Mouse (Mus musculus) cerebellum, adult 18-20 months (tissue): ENCODE data around the gene Oit1.

Source experiments
- DNase-seq, 2 experiments: peaks; one replicate each; pipeline ENCODE4 v3.0.0; 2021

Gene Oit1

DNA sequence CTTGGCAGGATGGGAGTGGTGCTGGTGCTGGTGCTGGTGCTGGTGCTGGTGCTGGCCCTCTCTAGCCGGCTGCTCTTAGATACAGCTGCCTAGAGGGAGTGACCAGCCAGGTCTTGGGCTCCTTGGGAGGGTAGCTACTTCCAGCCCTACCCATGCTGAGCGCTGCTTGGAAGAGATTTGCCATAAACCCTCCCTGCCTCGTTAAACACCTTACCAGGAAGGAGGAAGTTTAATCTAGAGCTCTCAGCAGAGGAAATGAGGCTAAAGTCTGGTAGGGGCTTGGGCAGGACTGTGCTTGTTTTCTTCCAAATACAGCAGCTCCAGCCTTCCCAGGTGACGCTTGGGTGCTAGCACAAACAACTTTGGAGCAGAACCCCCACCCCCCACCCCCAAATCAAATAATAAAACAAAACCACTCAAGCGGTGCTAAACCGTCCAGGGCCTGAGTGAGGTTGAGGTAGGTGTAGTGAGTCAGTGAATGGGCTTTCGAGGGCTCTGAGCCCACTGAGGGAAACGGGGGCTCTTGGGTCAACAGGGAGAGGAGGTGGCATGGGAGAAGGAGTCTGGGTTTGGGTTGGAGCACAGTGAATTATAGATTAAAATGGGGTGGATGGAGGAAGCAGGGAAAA, at the start of gene Oit1:
Gene Oit1 (minus strand): TSS at position 70 of the 629 bp plus-strand sequence.
- DNase-seq: no peak

DNA sequence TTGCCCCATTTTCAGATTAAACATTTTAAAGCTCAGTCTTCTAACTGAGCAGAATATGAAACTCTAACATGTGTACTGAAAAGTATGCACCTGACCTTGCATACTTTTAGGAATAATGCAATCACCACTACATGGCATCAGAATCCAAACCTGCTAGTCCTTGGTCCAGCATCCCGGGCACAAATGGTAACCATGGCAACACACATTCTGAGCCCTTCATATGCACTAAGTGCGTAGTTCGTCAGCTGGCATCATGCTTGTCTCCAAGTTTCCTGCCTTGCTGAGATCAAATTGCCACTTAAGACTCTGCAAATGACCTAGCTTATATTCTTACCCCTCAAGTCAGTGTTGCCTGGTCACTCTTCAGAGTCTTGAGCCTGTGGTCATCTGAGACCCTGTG, 44.3 kb upstream of the Oit1 start:
- no peak for DNase-seq

DNA sequence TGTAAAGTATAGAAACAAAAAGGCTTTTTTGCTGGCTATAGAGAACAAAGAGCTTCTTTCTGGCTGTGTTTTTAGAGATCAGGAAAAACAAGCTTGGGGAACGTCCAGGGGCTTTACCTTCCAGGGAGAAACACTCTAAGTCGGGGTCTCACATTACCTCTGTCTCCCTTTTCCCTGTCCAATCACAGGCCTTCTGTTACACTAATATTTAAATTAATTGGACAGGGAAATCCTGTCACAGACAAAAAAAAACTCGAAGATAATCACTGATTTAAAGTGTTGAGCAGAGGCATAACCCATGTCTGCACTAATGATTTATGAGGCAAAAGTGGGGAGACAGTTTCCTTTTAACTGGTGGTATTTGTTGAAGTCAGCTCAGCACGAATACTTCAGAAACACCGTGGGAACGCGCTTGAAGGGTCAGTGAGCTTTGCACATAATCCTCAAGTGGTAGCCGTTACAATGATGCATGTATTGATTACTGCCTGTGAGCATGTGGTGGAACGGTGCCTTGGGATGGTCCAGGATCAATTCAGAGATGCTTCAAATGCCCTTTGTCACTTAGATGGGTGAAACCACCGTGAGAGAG, 42.7 kb upstream of the Oit1 start:
- DNase-seq: no peak

DNA sequence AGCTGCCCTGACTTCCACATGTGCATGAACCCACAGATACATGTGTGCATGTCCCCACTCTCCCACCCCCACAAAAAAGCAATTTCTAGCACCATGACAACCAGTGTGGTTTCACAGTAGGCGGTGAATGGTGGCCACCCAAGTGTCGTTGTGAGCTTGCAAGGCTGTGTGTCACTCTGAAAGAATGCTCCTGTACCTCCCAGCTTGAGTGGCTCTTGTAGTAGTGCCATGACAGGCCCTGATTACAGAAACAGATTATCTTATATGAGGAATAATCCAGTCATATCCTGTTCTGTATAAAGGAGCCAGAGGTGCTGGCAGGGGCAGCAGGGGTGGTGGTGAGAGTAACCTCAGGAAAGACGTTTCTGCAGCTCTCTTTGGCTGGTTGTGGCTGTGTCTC, 40.1 kb upstream of the Oit1 start:
- no peak for DNase-seq

DNA sequence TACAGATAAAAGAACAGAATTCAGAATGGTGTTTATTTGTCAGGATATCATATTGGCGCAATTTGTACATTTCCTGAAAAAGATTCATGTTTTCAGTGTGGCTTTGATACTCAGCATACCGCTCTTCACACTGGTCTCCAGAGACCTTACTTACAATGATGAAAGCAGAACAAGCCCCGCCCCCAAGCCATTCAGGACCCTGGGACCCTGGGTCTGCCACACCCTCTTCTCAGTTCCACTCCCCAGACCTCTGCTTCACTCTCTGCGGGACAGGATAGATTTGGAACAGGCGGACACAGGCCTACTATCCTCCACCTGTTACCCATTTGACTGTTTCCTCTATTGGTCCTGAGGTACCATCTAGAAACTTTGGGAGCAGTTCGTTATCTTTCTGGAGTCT, 27.4 kb upstream of the Oit1 start:
- DNase-seq: no peak

DNA sequence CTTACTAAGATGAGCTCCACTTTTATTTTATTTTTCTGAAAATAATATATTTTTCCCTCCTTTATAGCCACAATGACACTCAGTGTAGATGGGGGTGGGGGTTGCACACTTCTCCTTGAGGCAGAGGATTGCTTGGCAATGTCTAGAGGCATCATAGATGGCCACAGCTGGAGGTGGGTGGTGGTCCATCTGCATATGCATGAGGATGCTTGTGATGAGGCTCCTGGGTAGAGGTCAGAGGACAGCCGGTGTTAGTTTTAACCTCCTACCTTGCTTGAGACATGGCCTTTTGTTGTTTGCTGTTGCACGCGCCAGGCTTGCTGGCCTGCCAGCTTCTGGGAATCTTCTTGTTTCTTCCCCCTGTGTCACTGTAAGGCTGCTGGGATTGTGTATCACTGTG, 24.8 kb upstream of the Oit1 start:
- DNase-seq: no peak

DNA sequence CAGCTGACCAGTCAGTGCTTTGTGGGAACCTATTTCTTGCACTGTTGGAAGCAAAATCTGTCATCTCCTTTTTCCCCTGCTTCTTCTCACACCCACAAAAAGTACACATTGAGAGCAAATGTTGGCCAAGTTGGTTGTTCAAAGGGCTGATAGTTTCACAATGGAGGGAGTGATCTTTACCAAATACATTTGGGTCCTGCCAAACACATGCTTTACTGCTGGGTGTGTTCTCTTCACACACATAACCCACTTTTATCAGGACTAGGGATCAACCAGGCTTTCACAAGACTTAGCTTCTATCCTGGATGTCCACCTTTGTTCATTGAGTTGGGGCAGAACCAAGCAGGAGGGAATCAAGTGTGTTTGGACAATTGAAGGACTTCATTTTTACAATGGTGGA, 20.0 kb upstream of the Oit1 start:
- DNase-seq: no peak

DNA sequence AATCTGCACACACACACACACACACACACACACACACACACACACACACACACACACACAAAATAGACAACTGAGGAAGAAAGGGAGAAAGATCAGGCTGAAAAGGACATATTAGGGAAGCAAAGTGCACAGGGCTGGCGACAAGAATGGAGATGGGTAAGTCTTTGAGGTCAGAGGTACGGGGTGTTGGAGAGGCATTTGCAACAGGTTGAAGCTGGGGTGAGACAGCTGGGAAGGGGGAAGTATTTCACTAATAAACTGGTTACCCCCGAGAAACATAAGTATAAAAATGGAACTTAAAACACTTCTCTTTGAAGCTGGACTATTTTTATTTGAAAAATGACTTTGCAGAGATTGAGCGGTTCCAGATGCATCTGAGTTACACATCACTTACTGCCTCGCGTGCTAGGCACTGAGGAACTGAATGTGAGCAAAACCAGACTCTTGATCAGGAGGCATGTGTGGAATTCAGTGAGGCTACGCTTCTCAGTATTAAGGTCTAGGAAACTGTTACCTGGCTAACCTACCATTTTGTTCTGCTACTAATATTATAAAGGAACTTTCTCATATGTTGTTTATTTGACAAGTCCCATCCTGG, 17.2 kb upstream of the Oit1 start:
- DNase-seq: no peak

DNA sequence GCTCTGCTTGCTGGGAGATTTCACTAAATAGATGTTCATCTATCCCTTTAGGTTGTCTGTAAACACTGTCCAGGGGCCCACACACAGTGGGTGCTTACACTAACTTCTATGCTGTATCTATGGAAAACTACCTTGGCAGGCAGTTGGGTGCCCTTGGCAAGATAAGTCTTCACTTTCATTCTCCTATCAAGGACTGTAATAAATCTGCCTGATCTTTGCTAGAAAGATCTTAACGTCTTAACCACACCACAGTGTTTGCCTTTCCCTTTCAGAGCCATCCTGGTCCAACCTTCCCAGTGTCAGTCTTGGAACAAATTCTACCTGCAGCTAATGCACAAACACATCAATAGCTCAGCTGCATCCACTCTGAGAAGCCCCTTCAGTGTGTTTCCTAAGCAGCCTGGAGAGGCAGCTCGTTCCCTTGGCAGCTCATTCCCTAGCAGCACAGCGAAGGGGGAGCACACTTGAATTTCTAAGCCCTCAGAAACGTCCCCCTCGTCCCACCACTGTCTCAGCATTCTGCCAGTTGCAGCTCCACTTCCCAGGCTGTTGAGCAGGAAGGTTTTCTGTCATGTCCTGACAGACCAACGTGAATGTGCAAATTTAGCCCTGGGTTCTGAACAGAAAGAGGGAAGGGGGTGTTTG, 13.7 kb upstream of the Oit1 start:
- no peak for DNase-seq

DNA sequence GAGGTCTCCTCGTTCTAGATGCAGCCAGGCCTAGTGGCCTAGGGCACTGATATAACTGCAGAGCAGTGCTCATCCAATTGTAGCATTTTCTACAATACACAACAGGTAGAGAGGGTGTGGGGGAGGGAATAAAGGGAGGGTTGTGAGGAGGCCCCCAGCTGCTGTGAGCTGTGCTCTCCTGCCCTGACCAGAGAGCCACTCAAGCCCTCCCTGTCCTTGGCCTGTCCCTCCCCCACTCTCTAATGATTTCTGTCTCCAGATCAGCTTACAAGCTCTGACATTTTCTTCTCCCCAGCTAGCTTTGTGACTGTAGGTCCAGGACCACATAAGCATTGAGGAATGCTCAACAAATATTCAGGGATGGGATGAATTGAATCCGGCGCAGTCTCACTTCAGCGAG, 9.2 kb downstream of the Oit1 start:
- no peak for DNase-seq

DNA sequence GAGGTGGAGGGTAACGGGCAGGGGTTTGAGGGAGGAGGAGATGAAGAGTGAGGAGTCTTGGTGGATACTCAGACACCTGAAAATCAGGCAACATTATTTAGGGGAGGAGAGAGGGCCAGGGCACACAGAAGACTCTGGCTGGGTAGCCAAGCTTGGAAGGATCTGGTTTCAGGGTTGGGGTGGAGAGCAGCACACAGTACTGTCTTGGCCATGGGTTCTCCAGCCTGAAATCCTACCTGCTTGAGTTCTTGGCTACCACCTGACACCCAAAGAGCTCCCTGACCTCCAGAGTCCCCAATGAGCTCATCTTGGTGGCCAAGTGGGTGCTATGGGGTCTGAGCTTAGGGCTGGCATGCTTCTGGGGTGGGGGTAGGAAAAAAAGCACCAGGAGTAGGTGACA, 9.7 kb downstream of the Oit1 start:
- DNase-seq: no peak

DNA sequence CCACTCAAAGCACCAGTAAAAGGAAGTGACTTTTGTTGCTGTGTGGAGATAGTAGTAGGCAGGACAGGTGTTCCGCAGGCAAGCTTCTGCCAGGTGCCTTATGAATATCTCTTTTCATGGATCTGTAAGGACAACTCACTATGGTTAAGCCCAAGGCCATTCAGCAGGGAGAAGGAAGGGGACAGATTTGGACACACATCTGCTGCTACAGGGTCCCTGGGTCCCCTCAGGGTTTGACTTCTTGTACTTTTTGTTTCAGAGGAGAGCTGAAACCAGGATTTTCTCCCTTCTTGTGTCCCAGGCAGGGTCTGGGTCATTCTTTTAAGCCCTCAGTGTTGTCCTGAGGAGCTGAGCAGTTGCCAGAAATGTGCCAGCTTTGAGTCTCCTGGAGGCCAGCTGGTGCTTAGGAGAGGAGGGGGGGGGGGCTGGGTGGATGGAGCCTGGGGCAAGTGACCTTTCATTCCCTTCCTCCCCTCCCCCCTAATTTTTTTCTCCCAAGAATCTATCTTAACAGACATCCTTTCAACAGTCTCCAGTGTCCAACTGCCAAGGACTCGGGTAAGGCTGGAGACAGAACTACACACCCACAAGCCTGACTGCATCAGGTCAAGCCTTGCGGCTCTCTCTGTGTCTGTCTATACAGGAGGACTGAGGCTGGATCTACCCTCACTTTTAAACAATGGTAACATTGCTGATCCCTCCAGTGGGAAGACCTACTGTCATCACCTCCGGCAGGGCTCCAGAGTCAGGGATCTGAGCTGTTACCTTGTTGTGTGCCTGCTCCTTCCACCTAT, 10.6 kb downstream of the Oit1 start:
- no peak for DNase-seq

DNA sequence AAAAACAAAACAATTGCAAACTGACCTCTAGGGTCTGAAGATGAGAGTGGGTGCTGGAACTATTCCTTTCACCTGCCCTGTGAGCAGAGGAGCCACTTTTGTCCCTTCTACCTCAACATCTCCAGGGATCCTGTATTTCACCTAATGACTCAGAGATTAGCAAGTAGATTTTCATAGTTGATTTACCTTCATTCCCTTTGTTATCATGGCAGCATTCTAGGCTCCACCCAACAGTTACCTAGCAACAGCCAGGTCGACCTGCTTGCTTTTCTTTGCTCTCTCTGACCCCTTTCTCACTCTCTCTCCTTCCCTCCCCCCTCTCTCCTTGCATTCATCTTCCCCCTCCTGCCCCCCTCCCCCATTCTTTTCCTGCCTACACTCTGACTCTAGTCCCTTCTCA, 11.4 kb downstream of the Oit1 start:
- DNase-seq: no peak

DNA sequence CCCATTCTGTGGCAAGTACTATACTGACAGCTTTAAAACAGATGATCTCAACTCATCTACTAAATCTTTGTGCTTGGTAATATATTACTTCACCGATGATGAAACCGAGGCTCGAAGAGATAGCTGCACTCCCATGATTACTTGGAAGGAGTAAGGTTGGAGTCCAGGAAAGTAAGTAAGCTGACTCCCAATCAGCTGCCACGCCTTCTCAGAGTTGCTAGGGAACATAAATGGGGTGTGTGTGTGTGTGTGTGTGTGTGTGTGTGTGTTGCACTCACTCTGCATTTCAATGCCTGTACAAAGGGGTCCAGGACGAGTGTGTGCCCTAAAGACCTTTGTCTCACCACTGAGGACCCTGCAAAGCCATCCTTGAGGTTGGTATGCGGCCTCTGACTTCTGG, 12.7 kb downstream of the Oit1 start:
- no peak for DNase-seq

DNA sequence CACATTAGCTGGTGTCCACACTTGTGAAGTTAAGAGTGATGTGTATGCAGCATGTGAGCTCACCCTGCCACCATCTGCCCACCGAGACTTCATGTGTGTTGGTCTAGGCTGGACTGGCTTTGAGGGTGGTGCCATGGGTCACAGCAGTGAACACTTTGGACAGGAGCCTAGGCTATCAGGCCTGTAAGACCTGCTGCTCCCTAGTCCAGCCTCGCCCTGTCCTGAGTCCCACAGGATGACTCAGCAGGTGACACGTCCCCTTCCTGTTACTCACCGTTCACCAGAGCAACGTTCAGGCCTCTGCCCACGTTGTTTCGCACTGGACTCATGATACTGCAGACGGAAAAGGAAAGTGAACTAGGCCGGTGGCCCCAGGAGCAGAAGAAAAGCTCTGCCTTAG, 21.7 kb downstream of the Oit1 start:
- no peak for DNase-seq

DNA sequence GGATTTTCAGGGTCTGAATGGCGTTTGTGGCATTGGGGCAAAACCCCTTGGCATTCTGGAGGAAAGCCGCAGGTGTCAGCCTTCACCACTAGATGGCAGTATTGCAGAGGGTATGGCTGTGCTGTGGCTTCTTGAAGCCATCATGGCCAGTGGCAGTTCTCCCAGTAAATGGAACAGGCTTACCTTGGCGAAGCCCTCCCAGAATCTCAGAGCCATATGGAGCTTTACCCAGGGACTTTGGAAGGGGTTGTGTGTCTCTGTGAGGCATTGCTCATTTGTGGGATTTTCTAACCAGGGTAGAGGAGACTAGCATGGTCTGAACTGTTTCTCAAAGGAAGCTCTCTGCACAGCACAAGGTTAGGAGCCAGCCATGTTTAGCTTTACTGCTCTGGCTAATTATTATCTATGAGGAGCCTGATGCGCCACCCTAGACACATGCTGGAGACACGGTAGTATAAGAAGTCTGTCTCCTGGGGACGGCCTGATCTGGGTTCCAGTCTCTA, 22.5 kb downstream of the Oit1 start:
- peak; percentile 74 for DNase-seq

DNA sequence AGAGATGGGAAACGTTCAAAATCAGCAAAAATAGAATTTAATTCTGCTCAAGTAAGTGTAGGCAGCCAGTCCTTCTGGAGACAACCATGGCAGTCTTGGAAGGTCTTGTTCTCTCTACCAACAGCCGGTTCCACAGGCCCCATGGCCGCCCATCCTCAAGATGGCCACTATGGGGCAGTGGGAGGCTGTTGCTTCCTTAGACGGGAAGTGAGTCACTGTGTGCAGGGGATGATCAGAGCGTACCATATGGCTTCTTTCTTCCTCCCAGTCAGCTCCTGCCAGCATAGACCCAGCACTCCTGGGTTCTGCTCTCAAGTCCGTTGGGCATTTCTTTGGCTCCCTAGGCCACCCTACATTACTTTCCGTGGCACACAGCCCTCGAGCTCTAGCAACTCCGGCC, 29.6 kb downstream of the Oit1 start:
- no peak for DNase-seq

DNA sequence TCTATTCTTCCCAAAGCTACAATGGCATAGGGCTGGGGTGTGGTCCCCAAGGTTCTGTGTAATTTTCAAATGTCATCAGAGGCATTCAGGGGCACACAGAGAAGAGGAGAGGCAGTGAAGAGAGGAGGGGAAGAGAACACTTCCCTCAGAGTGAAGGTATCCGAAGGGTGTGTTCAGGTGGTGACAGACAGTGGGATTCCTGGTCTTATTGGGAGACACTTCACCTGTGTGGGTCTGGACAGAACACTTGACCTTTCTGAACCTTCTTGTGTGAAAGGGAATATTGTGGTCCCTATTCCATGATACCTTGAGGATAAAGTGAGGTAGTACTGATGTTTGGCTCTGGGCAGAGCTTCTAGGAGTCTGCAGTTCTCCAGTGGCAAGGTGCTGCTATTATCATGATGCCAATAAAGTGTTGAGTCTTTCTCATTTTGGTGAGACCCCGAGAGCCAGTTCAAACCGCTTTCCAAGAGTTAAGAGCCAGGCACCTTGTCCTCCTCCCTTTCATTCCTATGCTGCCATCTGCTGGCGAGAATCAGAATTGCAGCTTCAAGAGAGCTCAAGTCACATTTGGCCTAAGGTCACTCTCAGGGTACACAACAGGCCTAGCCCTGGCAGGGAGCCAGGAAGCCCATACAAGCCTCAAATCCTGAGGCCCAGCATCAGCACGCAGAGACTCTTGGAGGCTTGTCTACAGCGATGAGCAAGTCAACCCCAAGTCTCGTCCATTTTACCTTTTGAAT, 32.1 kb downstream of the Oit1 start:
- DNase-seq: peak; percentile 89 to 93

DNA sequence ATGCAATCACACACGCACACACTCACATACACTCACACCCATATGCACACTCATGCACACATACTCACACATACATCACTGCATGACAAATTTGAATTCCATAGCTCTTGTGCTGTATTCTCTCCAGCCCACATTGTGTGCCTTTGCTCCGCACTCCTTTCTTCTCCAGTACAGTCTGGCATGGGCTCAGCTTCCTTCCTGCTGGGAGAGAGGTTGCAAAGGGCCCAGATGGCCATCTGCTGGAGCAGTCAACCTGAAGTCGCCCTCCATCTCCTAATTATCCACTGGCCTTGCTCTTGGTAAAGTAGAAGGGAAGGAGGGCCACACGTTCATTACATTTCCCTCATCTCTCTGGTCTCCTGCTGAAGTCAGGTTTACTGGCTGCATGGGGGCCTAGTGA, 33.0 kb downstream of the Oit1 start:
- DNase-seq: peak; percentile 74 to 85

DNA sequence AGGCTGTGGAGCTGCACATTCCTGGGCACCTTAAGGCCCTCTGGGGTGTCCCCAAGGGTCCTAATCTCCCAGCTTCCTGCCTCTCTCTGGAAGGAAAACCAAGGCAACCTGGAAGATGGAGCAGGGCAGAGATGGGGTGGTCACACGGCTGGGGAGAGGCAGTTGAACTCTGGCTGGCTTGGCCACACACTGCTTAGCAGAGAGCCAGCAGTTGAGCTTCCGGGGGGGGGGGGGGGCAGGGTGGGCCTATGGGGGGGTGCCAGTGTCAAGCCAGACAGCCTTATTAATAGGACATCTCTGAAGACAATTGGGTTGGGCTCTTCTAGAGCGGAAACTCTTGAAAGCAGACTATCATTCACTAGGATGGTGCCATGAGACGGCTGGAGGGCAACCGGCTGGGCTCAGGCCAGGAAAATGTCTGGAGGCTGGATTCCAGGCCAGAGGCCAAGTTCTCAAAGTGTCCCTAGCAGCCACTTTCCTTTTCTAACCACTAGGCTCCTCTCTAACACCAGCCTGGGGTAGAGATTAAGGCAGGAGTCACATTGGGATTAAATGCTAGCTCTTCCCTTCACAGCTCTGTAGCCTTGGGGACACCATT, 35.9 kb downstream of the Oit1 start:
- DNase-seq: no peak

DNA sequence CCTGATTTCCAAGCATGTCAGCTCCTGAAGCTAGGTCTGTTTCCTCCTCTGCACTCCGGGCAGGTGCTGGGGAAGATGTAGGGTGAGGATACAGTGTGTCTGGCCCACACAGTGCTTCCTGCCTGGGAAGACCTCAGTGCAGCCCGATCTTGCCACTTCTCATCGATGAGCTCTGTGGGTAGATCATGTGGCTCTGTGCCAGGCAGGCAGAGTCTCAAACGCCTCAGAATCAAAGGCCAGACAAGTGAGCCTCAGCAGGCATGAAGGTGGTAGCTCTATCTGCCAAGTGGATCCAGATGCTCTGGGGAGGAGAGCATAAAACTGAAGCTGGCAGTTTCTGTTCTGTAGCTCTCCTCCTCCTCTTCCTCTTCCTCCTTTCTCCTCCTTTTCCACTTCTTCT, 38.3 kb downstream of the Oit1 start:
- DNase-seq: no peak

DNA sequence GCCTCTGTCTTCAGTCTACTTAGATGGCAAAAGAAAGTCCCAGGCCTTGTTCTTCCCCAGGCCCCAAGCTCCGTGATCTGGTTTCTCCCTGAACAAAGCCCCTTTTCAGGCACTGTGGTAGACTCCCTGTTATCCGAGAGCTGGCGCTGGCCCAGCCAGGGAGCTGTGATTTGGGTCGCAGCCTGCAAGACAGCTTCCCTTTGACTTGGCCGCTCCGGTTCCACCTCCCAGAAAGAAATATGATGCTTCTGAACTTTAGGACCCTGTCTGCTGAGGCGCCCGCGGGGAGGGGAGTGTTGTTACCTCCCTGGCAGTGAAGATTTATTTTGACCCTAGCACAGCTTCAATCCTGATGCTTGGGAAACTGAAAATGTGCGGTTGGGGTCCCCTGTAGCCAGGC, 42.6 kb downstream of the Oit1 start:
- no peak for DNase-seq
